Mouse (Mus musculus) neural tube, embryonic 14.5 days (tissue): ENCODE measurements at regions not wholly inside any gene's neighbourhood (a gene's known extent, or its start where the extent isn't known, plus 50 kb on each side); places are given as distances from the start of the nearest gene placed in this dataset.

Source experiments
- ATAC-seq: fragments of 200-750 bp; cut with Nextera tagmentation; 2 replicates; pipeline ENCODE4 v1.8.0; 2017; ENCODE audit warnings: low read depth, mild to moderate bottlenecking, moderate TSS enrichment, moderate library complexity
- H3K27ac ChIP-seq: fragments of 300-500 bp; sonication (generic); 2 replicates; pipeline ENCODE4 v1.5.1; 2014; ENCODE audit warnings: low read depth, mild to moderate bottlenecking, control low read depth, low read length, moderate library complexity, mixed read lengths
- H3K27me3 ChIP-seq: fragments of 300-500 bp; sonication (generic); 2 replicates; pipeline ENCODE4 v1.6.1; 2014; ENCODE audit warnings: low read length; ENCODE audit not compliant: control insufficient read depth, insufficient read depth
- H3K36me3 ChIP-seq: fragments of 300-500 bp; sonication (generic); 2 replicates; pipeline ENCODE4 v1.6.1; 2014; ENCODE audit warnings: low read length, mixed read lengths; ENCODE audit not compliant: control insufficient read depth, insufficient read depth
- H3K4me1 ChIP-seq: fragments of 300-500 bp; sonication (generic); 2 replicates; pipeline ENCODE4 v1.6.1; 2014; ENCODE audit warnings: low read length; ENCODE audit not compliant: control insufficient read depth, insufficient read depth
- H3K4me2 ChIP-seq: fragments of 300-500 bp; sonication (generic); 2 replicates; pipeline ENCODE4 v1.6.1; 2014; ENCODE audit warnings: mild to moderate bottlenecking, low read depth, low read length, control low read depth
- H3K4me3 ChIP-seq: fragments of 300-500 bp; sonication (generic); 2 replicates; pipeline ENCODE4 v1.5.1; 2014; ENCODE audit warnings: low read depth, low read length, control low read depth, mixed read lengths
- H3K9ac ChIP-seq: fragments of 300-500 bp; sonication (generic); replicated peaks from 2 replicates; pipeline ENCODE4 v1.6.1; 2014; ENCODE audit warnings: low read depth, mild to moderate bottlenecking, control low read depth, low read length, mixed read lengths
- H3K9me3 ChIP-seq: fragments of 300-500 bp; sonication (generic); 2 replicates; pipeline ENCODE4 v1.6.1; 2016; ENCODE audit warnings: low read length; ENCODE audit not compliant: control insufficient read depth
- WGBS: fragments of 180-500 bp; shearing (Covaris S2); extraction: QIAGEN DNeasy Blood & Tissue Kit; methylation state at CpG from one replicate; pipeline ENCODE4 v1.1.7; 2014; 5-methylcytosine and 5-hydroxymethylcytosine counted together

GRCm38 (mm10) chr16:92971956-92972355 is 146.0 kb upstream of the Runx1 start:
- no peaks in the 10 kb centered on the region for H3K36me3 ChIP-seq
- H3K4me1 ChIP-seq: no peaks in the 10 kb centered on the region
- no peak overlapping the region for H3K9ac ChIP-seq
- 94% methylated on average over 3 of the region's 3 CpGs for WGBS
- no peak overlapping the region for H3K4me3 ChIP-seq
- H3K27me3 ChIP-seq: no peaks in the 10 kb centered on the region
- no peak for ATAC-seq
- no peaks in the 10 kb centered on the region for H3K9me3 ChIP-seq
- no peak overlapping the region for H3K4me2 ChIP-seq
- no peak overlapping the region for H3K27ac ChIP-seq

DNA sequence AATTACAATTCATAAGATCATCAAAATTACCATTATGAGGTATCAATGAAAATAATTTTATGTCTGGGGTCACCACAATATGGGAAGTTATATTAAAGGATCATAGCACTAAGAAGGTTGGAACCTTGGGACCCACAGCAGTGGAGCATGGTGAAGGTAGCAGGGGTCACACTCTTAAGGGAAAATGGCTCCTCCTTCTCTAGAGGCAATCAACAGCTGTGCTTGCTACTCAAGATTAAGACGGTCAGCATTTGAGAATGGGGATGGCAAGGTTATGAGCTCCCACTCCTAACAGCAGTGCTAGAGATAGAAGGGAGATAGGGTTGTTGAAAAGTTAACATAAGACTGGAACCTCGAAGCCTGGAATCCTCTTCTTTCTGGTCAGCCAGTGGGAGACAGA is 144.6 kb upstream of the Runx1 start:
- Histone ChIP-seq H3K27me3 (no peaks in the 10 kb centered on the region), H3K27ac (no peak overlapping the region), H3K9me3 (no peaks in the 10 kb centered on the region), H3K4me1 (no peaks in the 10 kb centered on the region), H3K4me2 (no peak overlapping the region), H3K4me3 (no peak overlapping the region), H3K9ac (no peak overlapping the region), H3K36me3 (no peaks in the 10 kb centered on the region)
- ATAC-seq: no peak
- WGBS: 93% methylated on average over 2 of the region's 2 CpGs

GRCm38 (mm10) chr16:92969036-92969435 is 143.1 kb upstream of the Runx1 start:
- Histone ChIP-seq H3K4me3 (no peak overlapping the region), H3K27ac (no peak overlapping the region), H3K4me2 (no peak overlapping the region), H3K27me3 (no peaks in the 10 kb centered on the region), H3K9me3 (no peaks in the 10 kb centered on the region), H3K36me3 (no peaks in the 10 kb centered on the region), H3K4me1 (no peaks in the 10 kb centered on the region), H3K9ac (no peak overlapping the region)
- ATAC-seq: no peak
- 82% methylated on average over 5 of the region's 5 CpGs for WGBS

DNA sequence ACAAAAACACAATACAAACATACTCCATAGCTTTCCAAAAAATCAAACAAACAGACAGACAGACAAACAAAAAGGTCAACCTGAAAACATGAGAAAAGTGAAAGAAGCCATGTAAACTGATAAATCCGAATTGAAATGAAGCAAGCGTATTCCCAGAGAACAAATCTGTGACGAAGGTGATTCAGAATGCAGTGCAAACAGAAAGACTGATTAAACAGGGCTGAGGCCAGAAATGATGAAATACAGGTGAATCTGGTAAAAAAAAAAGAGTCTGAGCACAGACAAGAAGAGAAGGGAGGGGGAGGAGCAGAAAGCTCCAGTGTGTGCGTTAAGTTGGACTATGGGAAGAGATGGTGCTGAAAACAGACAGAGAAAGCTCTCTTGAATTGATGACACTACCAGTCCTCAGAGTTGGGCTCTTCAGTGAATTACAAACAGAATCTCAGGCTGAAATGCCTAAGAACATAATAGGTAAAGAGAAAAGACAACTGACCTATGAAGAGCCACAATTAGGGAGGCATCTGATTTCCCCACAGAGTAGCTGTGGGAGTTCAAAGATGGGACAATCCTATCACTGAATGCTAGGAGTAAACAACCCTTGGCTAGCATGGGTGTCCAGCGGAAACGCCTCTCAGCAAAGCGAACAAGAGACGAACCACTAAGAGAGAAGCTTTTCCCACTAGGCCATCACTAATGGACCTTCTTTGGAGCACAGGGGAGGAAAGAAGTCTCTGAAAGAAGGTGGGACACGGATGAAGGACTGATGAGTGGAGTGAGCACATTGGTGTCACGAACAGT is 140.3 kb upstream of the Runx1 start:
- Histone ChIP-seq H3K4me2 (no peak overlapping the region), H3K27ac (no peak overlapping the region), H3K4me1 (no peaks in the 10 kb centered on the region), H3K9me3 (no peaks in the 10 kb centered on the region), H3K36me3 (no peaks in the 10 kb centered on the region), H3K4me3 (no peak overlapping the region), H3K9ac (no peak overlapping the region), H3K27me3 (no peaks in the 10 kb centered on the region)
- 87% methylated on average over 10 of the region's 10 CpGs for WGBS
- no peak for ATAC-seq

DNA sequence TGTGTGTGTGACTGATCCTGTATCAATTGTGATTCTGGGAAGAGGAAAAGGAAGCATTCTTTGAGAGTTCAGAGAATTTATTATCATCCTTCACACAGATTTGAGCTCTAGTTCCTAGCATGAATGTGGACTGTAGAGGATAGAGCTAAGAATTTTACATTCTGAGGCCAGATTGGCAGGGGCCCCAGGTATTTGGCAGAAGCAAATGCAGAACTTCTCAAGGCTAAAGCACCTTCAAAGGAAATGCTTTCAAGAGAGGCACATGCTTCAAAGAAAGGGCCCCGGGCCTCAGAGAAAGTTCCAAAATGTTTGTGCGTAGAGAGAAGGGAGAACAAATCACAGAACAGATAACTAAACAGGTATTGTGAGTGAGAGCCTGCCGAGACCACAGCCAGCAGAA is 139.7 kb upstream of the Runx1 start:
- no peaks in the 10 kb centered on the region for H3K4me1 ChIP-seq
- WGBS: 84% methylated on average over 3 of the region's 3 CpGs

GRCm38 (mm10) chr16:92963582-92963981 is 137.6 kb upstream of the Runx1 start:
- Histone ChIP-seq H3K9me3 (no peaks in the 10 kb centered on the region), H3K4me1 (no peaks in the 10 kb centered on the region), H3K27ac (no peak overlapping the region), H3K36me3 (no peaks in the 10 kb centered on the region), H3K27me3 (no peaks in the 10 kb centered on the region), H3K4me3 (no peak overlapping the region), H3K9ac (no peak overlapping the region), H3K4me2 (no peak overlapping the region)
- 93% methylated on average over 4 of the region's 4 CpGs for WGBS
- ATAC-seq: no peak

More for the DNA sequence above, 139.7 kb upstream of the Runx1 start:
- H3K9ac ChIP-seq: no peak overlapping the region
- H3K4me2 ChIP-seq: no peak overlapping the region
- no peaks in the 10 kb centered on the region for H3K36me3 ChIP-seq
- no peaks in the 10 kb centered on the region for H3K27me3 ChIP-seq
- no peak overlapping the region for H3K27ac ChIP-seq
- no peak for ATAC-seq
- H3K4me3 ChIP-seq: no peak overlapping the region
- H3K9me3 ChIP-seq: no peaks in the 10 kb centered on the region

- H3K4me1 ChIP-seq: no peaks in the 10 kb centered on the region
- ATAC-seq: no peak
Observed at GRCm38 (mm10) chr16:92961361-92961760, 135.4 kb upstream of the Runx1 start.

DNA sequence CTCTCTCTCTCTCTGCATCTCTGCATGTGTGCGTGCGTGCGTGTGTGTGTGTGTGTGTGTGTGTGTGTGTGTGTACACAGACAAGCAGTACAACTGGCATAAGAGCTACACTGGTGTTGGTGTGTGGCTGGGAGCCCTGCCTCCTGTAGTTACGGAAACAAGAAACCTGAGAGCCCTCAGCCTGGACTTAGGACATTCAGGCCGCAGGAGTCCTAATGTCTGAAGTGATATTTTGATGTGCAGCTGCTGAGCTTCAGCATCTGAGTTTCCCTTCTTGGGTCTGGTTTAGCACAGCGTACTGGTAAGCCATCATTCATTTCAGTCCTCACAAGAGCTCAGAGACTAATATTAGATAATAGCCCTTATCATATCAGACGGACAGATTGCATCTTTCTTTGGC is 134.8 kb upstream of the Runx1 start:
- no peaks in the 10 kb centered on the region for H3K9me3 ChIP-seq
- H3K27me3 ChIP-seq: no peaks in the 10 kb centered on the region
- ATAC-seq: no peak
- H3K36me3 ChIP-seq: no peaks in the 10 kb centered on the region
- no peak overlapping the region for H3K4me2 ChIP-seq
- no peaks in the 10 kb centered on the region for H3K4me1 ChIP-seq
- H3K9ac ChIP-seq: no peak overlapping the region
- no peak overlapping the region for H3K4me3 ChIP-seq
- WGBS: 88% methylated on average over 7 of the region's 7 CpGs
- no peak overlapping the region for H3K27ac ChIP-seq

More at GRCm38 (mm10) chr16:92961361-92961760, 135.4 kb upstream of the Runx1 start:
- Histone ChIP-seq H3K9ac (no peak overlapping the region), H3K9me3 (no peaks in the 10 kb centered on the region), H3K4me3 (no peak overlapping the region), H3K27ac (no peak overlapping the region), H3K4me2 (no peak overlapping the region), H3K27me3 (no peaks in the 10 kb centered on the region), H3K36me3 (no peaks in the 10 kb centered on the region)
- WGBS: 80% methylated on average over 3 of the region's 3 CpGs

- Histone ChIP-seq H3K9me3 (no peaks in the 10 kb centered on the region), H3K4me1 (no peaks in the 10 kb centered on the region), H3K27me3 (no peaks in the 10 kb centered on the region), H3K36me3 (no peaks in the 10 kb centered on the region), H3K27ac (no peak overlapping the region), H3K4me2 (no peak overlapping the region), H3K4me3 (no peak overlapping the region), H3K9ac (no peak overlapping the region)
- 92% methylated on average over 8 of the region's 8 CpGs for WGBS
- ATAC-seq: no peak
Observed at GRCm38 (mm10) chr16:92958967-92959366, 133.0 kb upstream of the Runx1 start.
